Comparison of ENCODE assay signal across 8 mouse cellular contexts in genomic region chr13:91459489-91459888, GRCm38 (mm10). TPM values are rescaled to one million over a fixed set of nuclear protein-coding genes. Genes with fewer than 3 reads are reported as not detected.
DNase-seq lines count a peak whose midpoint lies in the region; ATAC-seq and TF ChIP-seq lines count a peak whose summit lies in the region.
"Had no signal": no experiment of that assay in that cellular context is flagged by ENCODE, and none has a peak within 500 bp of the region (broad histone marks: within the 10 kb centered on the region; RNA-seq: fewer than 3 reads in every experiment).

No protein-coding gene starts in this region.

- peak overlapping the region; percentile 95; the same call in 1 of the 2 replicates for H3K27ac ChIP-seq in lung, embryonic 14.5 days (ENCODE audit: low read depth)
- peak overlapping the region; percentile 86 for H3K27ac ChIP-seq in forebrain, embryonic 13.5 days
- peak overlapping the region; percentile 98 for H3K27ac ChIP-seq in limb, embryonic 10.5 days
- peak overlapping the region; percentile 69; the same call in 1 of the 2 replicates for H3K27ac ChIP-seq in neural tube, embryonic 12.5 days

- peak overlapping the region; percentile 85; the same call in 1 of the 2 replicates for H3K4me2 ChIP-seq in lung, embryonic 14.5 days
- no peak overlapping the region for H3K4me2 ChIP-seq in forebrain, embryonic 13.5 days
- peak overlapping the region; percentile 91; the same call in 1 of the 2 replicates for H3K4me2 ChIP-seq in neural tube, embryonic 12.5 days (replicated peaks)

- no peaks in the 10 kb centered on the region for H3K27me3 ChIP-seq in lung, embryonic 14.5 days (ENCODE audit: insufficient read depth, low read length)
- no peaks in the 10 kb centered on the region for H3K27me3 ChIP-seq in forebrain, embryonic 13.5 days
- no peaks in the 10 kb centered on the region for H3K27me3 ChIP-seq in limb, embryonic 10.5 days (ENCODE audit: low read depth, poor library complexity, severe bottlenecking)
- no peaks in the 10 kb centered on the region for H3K27me3 ChIP-seq in neural tube, embryonic 12.5 days (replicated peaks)

- no peak for ATAC-seq in lung, embryonic 14.5 days (ENCODE audit: insufficient read depth)
- no peak for ATAC-seq in forebrain, embryonic 13.5 days
- no peak for ATAC-seq in neural tube, embryonic 12.5 days (ENCODE audit: low FRiP score, low read depth)

- no peaks in the 10 kb centered on the region for H3K36me3 ChIP-seq in lung, embryonic 14.5 days (ENCODE audit: insufficient read depth)
- H3K36me3 ChIP-seq in forebrain, embryonic 13.5 days (ENCODE audit: poor library complexity, severe bottlenecking): no peaks in the 10 kb centered on the region
- H3K36me3 ChIP-seq in limb, embryonic 10.5 days: no peaks in the 10 kb centered on the region
- no peaks in the 10 kb centered on the region for H3K36me3 ChIP-seq in neural tube, embryonic 12.5 days

- no peaks in the 10 kb centered on the region for H3K9me3 ChIP-seq in lung, embryonic 14.5 days (ENCODE audit: low read depth, low read length)
- no peaks in the 10 kb centered on the region for H3K9me3 ChIP-seq in forebrain, embryonic 13.5 days (replicated peaks)
- no peaks in the 10 kb centered on the region for H3K9me3 ChIP-seq in limb, embryonic 10.5 days (replicated peaks)
- no peaks in the 10 kb centered on the region for H3K9me3 ChIP-seq in neural tube, embryonic 12.5 days

- no peak overlapping the region for H3K4me3 ChIP-seq in lung, embryonic 14.5 days (ENCODE audit: low read depth, low read length)
- H3K4me3 ChIP-seq in forebrain, embryonic 13.5 days: no peak overlapping the region
- no peak overlapping the region for H3K4me3 ChIP-seq in limb, embryonic 10.5 days
- no peak overlapping the region for H3K4me3 ChIP-seq in neural tube, embryonic 12.5 days

- DNase-seq in lung, embryonic 14.5 days: no peak
- DNase-seq in lung, postnatal 4 days: no peak
- no peak for DNase-seq in limb, embryonic 10.5 days (ENCODE audit: low spot score)
- DNase-seq in adrenal gland, postnatal 25 days: no peak
- no peak for DNase-seq in spleen, postnatal 10 days (ENCODE audit: low spot score in 2 of 2)
- DNase-seq: cerebellum, adult 9-10 months had no signal

- H3K9ac ChIP-seq in lung, embryonic 14.5 days: no peak overlapping the region
- no peak overlapping the region for H3K9ac ChIP-seq in forebrain, embryonic 13.5 days
- no peak overlapping the region for H3K9ac ChIP-seq in neural tube, embryonic 12.5 days

- 41% methylated on average over 4 of the region's 4 CpGs for WGBS in lung, embryonic 14.5 days
- WGBS in forebrain, embryonic 13.5 days: 19% methylated on average over 4 of the region's 4 CpGs
- WGBS in limb, embryonic 10.5 days: 26% methylated on average over 4 of the region's 4 CpGs
- WGBS in neural tube, embryonic 12.5 days: 21% methylated on average over 4 of the region's 4 CpGs

- no peak for TF ChIP-seq CTCF in lung, embryonic 14.5 days (IDR thresholded peaks at IDR 0.05; ENCODE audit: low read depth)

- peaks cover 7% of the 10 kb centered on the region for H3K4me1 ChIP-seq in lung, embryonic 14.5 days (ENCODE audit: insufficient read depth)
- peaks cover 34% of the 10 kb centered on the region for H3K4me1 ChIP-seq in forebrain, embryonic 13.5 days
- peaks cover 36% of the 10 kb centered on the region for H3K4me1 ChIP-seq in limb, embryonic 10.5 days
- H3K4me1 ChIP-seq in neural tube, embryonic 12.5 days: peaks cover 23% of the 10 kb centered on the region

RNA-seq across cellular contexts. Expression of gene Ssbp2, which starts 0.6 kb away (rescaled TPM):
- 95.0 and 95.7 TPM in 2 replicates for polyA plus RNA-seq in lung, embryonic 14.5 days (2014; fragmentation: Nextera tagmentation; extraction: Ambion mirVana)
- 202 and 241 TPM in 2 replicates for polyA plus RNA-seq in forebrain, embryonic 13.5 days (2015; fragmentation: Nextera tagmentation; extraction: Ambion mirVana)
- polyA plus RNA-seq in limb, embryonic 10.5 days (2016; fragmentation: Nextera tagmentation; extraction: Ambion mirVana): 136 and 183 TPM in 2 replicates
- 140 and 144 TPM in 2 replicates for polyA plus RNA-seq in neural tube, embryonic 12.5 days (2016; fragmentation: Nextera tagmentation; extraction: Ambion mirVana)
- total RNA-seq in adrenal gland, postnatal 25 days (2021): 25.4 and 30.5 TPM in 2 replicates
